Mouse (Mus musculus) kidney, adult 2 months (tissue): ENCODE data around the gene Rin1. TPM values are rescaled to one million over a fixed set of nuclear protein-coding genes. Genes with fewer than 3 reads are reported as not detected.
"Not testable (repeated sequence)": the region's sequence is repeated elsewhere in the genome, so short reads cannot be mapped to it uniquely, and the experiment has no call there.

Experiments used
- DNase-seq: peaks from one replicate; pipeline ENCODE4 v3.0.0; 2021
- H3K27ac ChIP-seq: fragments of 200-500 bp; 2 replicates; pipeline ENCODE4 v1.5.1; 2012; ENCODE audit warnings: low read depth, low read length, control low read depth, inconsistent platforms; ENCODE audit not compliant: insufficient read depth
- H3K27me3 ChIP-seq: fragments of 200-500 bp; replicated peaks from 2 replicates; pipeline ENCODE4 v1.6.1; 2012; ENCODE audit warnings: mild to moderate bottlenecking, moderate library complexity, low read length, inconsistent platforms; ENCODE audit not compliant: control insufficient read depth, insufficient read depth
- H3K36me3 ChIP-seq: fragments of 200-500 bp; 2 replicates; pipeline ENCODE4 v1.6.1; 2012; ENCODE audit warnings: mild to moderate bottlenecking, moderate library complexity, low read length, inconsistent platforms; ENCODE audit not compliant: control insufficient read depth, insufficient read depth
- H3K4me1 ChIP-seq: fragments of 200-500 bp; 2 replicates; pipeline ENCODE4 v1.6.1; 2011; ENCODE audit warnings: low read length; ENCODE audit not compliant: control insufficient read depth, insufficient read depth
- H3K4me3 ChIP-seq: fragments of 200-500 bp; 2 replicates; pipeline ENCODE4 v1.5.1; 2011; ENCODE audit warnings: mild to moderate bottlenecking, low read depth, low read length, control low read depth; ENCODE audit not compliant: insufficient read depth
- CTCF ChIP-seq: fragments of 200-500 bp; conservative IDR thresholded peaks from 2 replicates; pipeline ENCODE4 v1.5.1; 2011; ENCODE audit warnings: low read depth, mild to moderate bottlenecking, control low read depth, low read length, moderate library complexity, mixed read lengths; ENCODE audit not compliant: insufficient read depth, insufficient read length
- POLR2A ChIP-seq: fragments of 200-500 bp; IDR thresholded peaks from one replicate; pipeline ENCODE4 v1.6.1; 2011; ENCODE audit warnings: low read depth, low read length, control low read depth
- WGBS: fragments of 180-500 bp; shearing (Covaris S2); methylation state at CpG from one replicate; pipeline ENCODE4 v1.1.7; 2018; 5-methylcytosine and 5-hydroxymethylcytosine counted together
- polyA plus RNA-seq: library from polyadenylated mRNA; depleted of rRNA; stranded (reverse); fragments of >200 nt; gene quantifications from 2 replicates; pipeline ENCODE4 v1.2.3, GENCODE M21; 2012; rRNA removed

Rin1 gene
- 2.8 and 4.7 TPM in 2 replicates for polyA plus RNA-seq

DNA sequence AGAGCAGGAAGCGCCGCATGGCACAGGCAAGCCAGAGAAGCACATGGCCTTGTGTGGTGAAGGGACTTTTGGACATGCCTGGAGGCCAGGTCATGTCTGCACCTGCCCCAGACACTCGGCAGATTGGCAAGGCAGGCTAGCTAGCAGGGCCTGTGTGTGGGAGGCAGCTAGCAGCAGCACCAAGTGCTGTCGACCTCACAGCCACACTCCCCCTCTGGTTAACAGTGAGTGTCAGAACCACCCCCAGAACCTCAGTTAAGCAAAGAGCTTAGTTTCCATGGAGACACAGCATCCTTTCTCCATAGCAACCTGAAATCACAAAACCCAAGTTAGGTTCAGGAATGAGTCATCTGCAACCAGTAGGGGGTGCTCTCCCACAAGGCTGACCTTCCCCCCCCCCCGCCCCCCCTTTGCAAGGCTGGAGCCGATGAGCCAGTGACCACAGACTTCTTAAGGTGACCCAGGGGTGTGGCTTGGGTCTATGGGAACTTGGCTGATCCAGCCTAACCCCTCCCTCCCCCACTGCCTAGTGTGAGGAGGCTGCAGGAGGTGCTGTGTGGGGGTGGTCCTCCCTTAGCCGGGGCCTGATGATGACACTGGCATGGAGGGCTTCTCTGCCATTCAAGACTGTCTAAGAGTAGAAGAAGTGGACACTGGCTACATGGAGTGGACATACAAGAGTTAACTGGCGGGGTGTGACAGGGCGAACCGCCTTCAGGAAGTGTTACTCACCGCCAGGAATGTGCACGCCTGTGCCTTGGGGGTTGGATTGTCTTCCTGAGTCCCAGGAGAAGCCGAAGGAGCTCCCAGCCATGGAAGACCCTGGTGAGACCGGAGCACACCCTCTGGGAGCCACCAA lies at the start of gene Rin1:
TSS of gene Rin1 (plus strand) at position 435 of the 859 bp plus-strand sequence.
- Histone ChIP-seq H3K27me3 (no peaks in the 10 kb centered on the region), H3K4me3 (peak within 1 kb of the TSS; percentile 43), H3K27ac (no peak within 1 kb of the TSS), H3K4me1 (no peaks in the 10 kb centered on the region; the same call in 1 of the 2 replicates), H3K36me3 (no peaks in the 10 kb centered on the region)
- 17% methylated on average over 14 of the region's 14 CpGs for WGBS
- TF ChIP-seq POLR2A = no peak
- 0 out of 2 replicates have a peak, but pooled peaks have one; percentile 11 for TF ChIP-seq CTCF
- DNase-seq = peak; percentile 68

- Histone ChIP-seq H3K4me3 (no peak overlapping the region), H3K27me3 (no peaks in the 10 kb centered on the region), H3K4me1 (no peaks in the 10 kb centered on the region), H3K27ac (no peak overlapping the region), H3K36me3 (no peaks in the 10 kb centered on the region)
- DNase-seq = peak; percentile 73
- TF ChIP-seq CTCF = peak; percentile 95
- TF ChIP-seq POLR2A = no peak
- WGBS = 1% methylated on average over 39 of the region's 39 CpGs
Observed at GRCm38 (mm10) chr19:5001666-5002406, 48.4 kb upstream of the Rin1 start.

GRCm38 (mm10) chr19:5003644-5004043 lies 46.6 kb upstream of the Rin1 start:
- 55% methylated on average over 2 of the region's 2 CpGs for WGBS
- H3K27me3 ChIP-seq, H3K27ac ChIP-seq, H3K4me3 ChIP-seq, H3K36me3 ChIP-seq, H3K4me1 ChIP-seq, DNase-seq: not testable (repeated sequence)

GRCm38 (mm10) chr19:5004925-5005324 lies 45.4 kb upstream of the Rin1 start:
- WGBS = 60% methylated on average over 4 of the region's 4 CpGs
- TF ChIP-seq CTCF (no peak), POLR2A (no peak)

GRCm38 (mm10) chr19:5013138-5013537 lies 37.1 kb upstream of the Rin1 start:
- Histone ChIP-seq H3K27ac (no peak overlapping the region), H3K27me3 (no peaks in the 10 kb centered on the region; the same call in 1 of the 2 replicates), H3K4me3 (no peak overlapping the region), H3K4me1 (peaks cover 7% of the 10 kb centered on the region), H3K36me3 (no peaks in the 10 kb centered on the region)
- TF ChIP-seq CTCF = no peak
- TF ChIP-seq POLR2A = no peak
- no peak for DNase-seq
- 48% methylated on average over 8 of the region's 8 CpGs for WGBS

More at GRCm38 (mm10) chr19:5004925-5005324, 45.4 kb upstream of the Rin1 start:
- Histone ChIP-seq H3K4me3 (no peak overlapping the region), H3K4me1 (no peaks in the 10 kb centered on the region), H3K27ac (no peak overlapping the region), H3K36me3 (no peaks in the 10 kb centered on the region), H3K27me3 (no peaks in the 10 kb centered on the region; the same call in 1 of the 2 replicates)
- DNase-seq = peak; percentile 25

GRCm38 (mm10) chr19:5014961-5015398 lies 35.3 kb upstream of the Rin1 start:
- TF ChIP-seq POLR2A = no peak
- TF ChIP-seq CTCF = peak; percentile 54
- peak; percentile 53 for DNase-seq
- Histone ChIP-seq H3K4me1 (peaks cover 7% of the 10 kb centered on the region), H3K27ac (no peak overlapping the region), H3K36me3 (no peaks in the 10 kb centered on the region), H3K4me3 (no peak overlapping the region), H3K27me3 (no peaks in the 10 kb centered on the region)
- WGBS = 14% methylated on average over 8 of the region's 8 CpGs

DNA sequence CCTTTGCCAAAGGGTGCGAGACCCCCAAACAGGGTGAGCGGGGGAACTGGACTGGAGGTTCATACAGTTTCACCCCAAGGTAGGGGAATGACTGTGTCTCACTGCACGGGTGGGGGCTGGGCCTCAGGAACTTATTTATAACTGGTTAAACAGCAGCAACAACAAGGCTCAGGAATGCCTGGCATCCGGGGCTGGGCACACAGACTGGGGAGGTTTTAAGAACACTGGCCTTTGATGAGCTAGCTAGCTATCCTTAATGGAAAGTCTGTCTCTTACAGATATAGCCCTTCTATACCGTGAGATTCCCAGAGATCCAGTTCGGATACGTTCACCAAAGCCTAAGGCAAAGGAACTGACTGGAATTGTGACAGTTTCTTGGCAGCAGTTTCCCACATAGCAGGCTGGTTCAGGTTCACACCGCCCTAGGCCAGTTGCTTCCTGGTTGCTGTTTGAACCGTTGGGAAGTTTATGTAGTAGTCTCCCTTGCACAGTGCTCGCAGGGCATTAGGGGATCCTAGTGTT lies 34.0 kb upstream of the Rin1 start:
- H3K4me1 ChIP-seq = peaks cover 7% of the 10 kb centered on the region
- no peak overlapping the region for H3K4me3 ChIP-seq
- H3K27ac ChIP-seq = peak overlapping the region; percentile 86
- peak; percentile 73 for DNase-seq
- H3K36me3 ChIP-seq = no peaks in the 10 kb centered on the region
- WGBS = 14% methylated on average over 10 of the region's 10 CpGs
- no peaks in the 10 kb centered on the region for H3K27me3 ChIP-seq
- TF ChIP-seq POLR2A (no peak), CTCF (no peak)
